Mouse (Mus musculus): ENCODE measurements around the gene Prss23. TPM values are rescaled to one million over a fixed set of nuclear protein-coding genes. Genes with fewer than 3 reads are reported as not detected.

The Prss23 gene
- polyA plus RNA-seq (2014; fragmentation: Illumina TruSeq; extraction: RNeasy Lipid Tissue Mini Kit (QIAGEN cat#74804)): 324 TPM

DNA sequence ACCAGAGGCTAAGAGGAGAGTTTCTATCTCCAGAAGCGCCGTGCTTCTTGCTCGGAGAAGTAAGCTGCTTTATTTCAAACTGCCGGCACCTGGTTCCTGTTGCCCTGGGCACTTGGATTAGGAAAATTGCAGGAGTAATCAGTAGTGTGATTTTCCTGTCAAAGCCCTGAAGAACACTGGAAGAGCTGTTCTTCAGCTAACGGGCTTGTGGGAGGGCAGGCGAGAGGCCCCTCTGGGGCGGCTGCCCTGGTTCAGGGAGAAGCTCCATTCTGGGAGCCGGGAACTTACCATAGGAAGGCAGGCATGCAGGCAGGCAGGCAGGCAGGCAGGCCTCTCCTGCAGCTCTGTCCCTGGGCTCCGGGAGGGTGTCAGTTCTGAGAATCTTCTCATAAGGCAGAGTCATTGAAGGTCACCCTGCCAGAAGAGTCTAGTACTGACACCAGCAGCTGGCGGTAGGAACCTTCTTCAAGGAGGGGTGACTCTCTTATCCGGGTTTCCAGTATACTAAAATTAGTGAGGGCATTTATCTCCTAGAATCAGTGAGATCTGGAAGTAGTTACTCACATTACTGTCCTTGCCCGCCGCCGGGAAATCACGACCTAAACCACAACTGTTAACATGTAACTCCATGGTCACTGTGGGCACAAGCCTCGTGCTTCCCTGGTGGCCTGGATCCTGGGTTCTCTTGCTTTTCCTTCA lies at the start of gene Prss23:
TSS of gene Prss23 (minus strand) at position 457 of the 699 bp plus-strand sequence.

Other genes with a start within 250 kb of the Prss23 start
- 84.5 TPM for gene Tmem135, start 123.0 kb downstream of the Prss23 start, polyA plus RNA-seq (2014; fragmentation: Illumina TruSeq; extraction: RNeasy Lipid Tissue Mini Kit (QIAGEN cat#74804))
- gene Fzd4, start 122.8 kb downstream of the Prss23 start, polyA plus RNA-seq (2014; fragmentation: Illumina TruSeq; extraction: RNeasy Lipid Tissue Mini Kit (QIAGEN cat#74804)): 44.7 TPM
- gene Me3, start 105.2 kb upstream of the Prss23 start, polyA plus RNA-seq (2014; fragmentation: Illumina TruSeq; extraction: RNeasy Lipid Tissue Mini Kit (QIAGEN cat#74804)): 19.5 TPM

Data from ovary, adult 10 weeks (tissue).